Mouse (Mus musculus): Measurements from ENCODE around the gene Stk39. TPM values are rescaled to one million over a fixed set of nuclear protein-coding genes. Genes with fewer than 3 reads are reported as not detected.
A peak's percentile ranks its signal among the peaks of the same experiment; 100 is the strongest.

Stk39 gene
- total RNA-seq, 2 experiments from 2014 or later = 24.1 to 24.3 TPM

DNA sequence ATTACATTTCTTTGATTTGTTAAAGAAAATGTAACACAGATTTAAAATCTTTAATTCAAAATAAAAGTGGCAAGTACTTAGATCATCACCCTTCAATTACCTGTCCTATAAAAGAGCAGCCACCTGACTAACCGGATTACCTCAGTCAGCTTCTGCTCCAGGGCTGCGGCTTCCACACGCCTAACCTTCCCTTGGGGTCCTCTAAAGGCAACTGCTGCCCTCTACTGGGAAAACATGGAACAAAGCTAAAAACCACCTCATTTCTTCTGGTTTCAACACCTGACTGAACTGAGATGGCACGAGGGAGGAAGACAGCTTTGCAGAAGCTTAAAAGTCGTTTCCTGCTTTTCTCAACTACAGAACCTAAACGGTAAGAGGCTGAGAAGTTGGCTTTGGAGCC is 121.4 kb downstream of the Stk39 start:
- peak in 1 of 2 experiments; percentile 32 for DNase-seq (ENCODE audit: low spot score in 2 of 2)

DNA sequence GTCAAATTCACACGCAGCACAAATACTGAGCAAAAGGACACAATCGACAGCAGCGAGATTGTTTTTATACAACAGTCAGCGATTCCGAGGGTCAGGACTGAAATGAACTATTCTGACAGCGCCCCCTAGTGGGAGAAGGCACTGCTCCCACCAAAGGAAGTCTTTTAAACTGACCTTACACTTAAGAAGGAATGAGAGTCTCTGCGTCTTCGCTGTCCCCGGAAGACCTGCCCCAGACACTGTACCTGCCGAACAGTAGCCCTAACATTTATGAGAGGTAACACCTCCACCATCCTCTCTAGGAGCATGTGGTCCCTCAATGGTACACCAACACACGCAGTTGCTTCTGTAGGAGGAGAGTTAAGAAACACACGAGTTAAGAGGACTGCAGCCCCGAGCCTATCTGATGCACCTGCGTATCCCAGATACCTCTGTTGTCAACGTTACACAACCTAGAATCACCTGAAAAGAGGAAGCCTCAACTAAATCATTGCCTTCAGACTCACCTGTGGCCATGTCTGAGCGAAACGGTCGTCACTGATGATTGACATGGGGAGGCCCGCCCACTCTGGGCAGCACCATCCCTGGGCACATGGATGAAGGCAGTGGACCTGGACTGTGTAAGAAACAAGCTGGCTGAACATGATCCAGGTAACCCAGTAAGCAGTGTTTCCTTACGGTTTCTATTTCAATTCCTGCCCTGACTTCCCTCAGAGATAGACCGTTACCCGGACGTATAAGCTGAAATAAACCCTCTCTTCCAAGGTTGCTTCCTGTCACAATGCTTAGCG is 122.3 kb downstream of the Stk39 start:
- peak; percentile 70 to 84 for DNase-seq (ENCODE audit: low spot score in 2 of 2)

DNA sequence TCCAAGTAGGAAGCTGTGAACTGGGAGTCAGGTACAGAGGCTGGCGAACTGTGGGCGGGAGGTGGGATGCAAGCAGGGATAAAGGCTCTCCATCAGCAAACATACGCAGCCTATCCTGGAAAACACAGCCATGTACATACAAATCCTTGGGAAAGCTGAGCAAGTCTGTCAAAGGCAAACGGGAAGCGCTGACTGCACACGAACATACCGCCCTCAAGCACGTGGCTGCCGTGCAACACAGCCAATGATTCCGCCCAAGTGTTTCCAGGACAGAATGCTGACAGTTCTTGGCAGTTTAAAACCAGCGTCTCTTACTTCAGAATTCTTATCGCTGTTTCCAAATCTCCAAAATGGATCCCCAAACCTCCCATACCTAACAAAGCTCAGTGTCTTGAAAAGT is 123.1 kb downstream of the Stk39 start:
- no peak for DNase-seq (ENCODE audit: low spot score in 2 of 2)

DNA sequence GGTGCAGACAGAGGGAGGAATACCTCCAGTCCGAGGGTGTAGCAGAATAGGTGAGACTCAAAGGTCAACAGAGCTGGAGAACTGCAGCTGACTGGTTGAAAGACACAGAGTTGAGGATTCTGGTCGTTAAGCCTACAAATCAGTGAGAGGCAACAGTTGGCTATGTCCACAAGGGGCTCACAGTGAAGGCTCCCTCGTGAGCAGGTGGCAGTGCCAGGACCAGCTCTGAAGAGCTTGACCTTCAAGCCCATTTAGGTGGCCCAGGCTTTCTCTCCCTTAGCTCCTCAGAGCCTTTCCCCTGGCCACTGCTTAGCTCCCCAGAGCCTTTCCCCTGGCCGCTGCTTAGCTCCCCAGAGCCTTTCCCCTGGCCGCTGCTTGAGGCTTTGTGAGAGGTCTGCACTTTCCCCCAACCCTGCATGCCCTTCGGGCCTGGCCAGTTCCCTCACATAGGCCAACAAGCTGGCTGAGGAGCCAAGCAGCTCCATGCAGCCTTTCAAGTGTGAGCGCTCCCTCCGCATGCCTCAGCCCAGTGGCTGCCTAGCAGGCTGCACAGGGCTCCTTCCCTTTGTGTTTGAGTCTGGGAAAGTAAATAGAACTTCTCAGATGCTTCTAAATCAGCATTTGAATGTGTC is 125.3 kb downstream of the Stk39 start:
- DNase-seq (ENCODE audit: low spot score in 2 of 2) = no peak

DNA sequence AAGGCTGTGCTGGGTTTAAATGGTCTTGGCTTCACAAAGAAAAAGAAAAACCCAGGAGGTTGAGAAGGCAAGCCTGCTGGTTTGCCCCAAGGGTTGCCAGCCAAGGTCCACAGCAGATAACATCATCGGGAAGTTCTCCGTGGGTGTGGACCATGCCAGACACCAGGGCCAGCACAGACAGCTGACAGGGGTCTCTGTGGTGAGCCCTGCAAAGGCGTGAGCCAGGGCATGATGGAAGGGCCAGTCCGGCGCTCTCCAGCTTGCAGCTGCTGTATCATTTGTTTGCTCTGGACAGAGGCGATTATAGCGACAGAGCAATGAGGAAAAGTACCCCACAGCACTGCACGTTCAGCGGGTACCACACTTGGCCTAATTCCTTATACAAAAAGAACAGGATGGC is 126.8 kb downstream of the Stk39 start:
- DNase-seq (ENCODE audit: low spot score in 2 of 2) = no peak

DNA sequence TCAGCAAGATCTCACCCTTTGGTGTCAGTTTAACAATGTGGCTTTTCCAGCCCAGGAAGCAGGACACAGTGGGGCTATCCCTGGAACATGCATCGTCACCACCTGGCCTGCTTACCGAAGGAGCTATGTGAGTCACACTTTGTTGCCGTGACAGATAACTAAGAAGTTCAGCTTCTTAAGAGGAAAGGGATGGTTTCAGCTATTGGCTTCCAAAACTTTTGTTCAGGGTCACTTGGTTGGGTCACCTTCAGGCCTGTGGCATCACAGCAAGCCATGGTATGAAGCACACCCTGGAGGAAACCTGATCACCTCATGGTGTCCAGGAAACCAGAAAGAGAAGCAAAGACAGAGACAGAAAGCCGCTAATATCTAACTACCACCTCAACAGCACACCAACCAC is 128.3 kb downstream of the Stk39 start:
- no peak for DNase-seq (ENCODE audit: low spot score in 2 of 2)

DNA sequence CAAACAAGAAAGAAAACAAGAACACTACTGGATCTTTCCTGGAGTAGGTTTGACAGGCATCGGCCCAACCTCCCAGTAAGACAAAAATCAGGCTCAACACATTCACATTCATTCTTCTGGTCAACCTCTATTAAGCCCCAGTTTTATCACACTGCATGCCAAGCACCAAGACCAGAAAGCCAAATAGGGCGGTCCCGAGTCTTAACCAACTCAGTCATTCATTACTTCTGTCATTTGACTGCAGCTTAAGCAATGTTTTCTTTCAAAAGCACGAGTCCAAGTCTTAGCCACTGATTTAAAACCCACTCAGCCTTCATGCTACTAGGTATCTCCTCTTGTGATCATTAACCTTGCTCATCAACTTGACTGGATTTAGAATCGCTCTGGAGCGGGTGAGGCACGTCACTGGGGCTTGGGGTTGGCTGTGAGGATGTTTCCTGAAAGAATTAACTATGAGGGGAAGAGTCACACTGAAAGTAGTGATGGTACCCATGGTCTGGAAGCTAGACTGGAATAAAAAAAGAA is 129.9 kb downstream of the Stk39 start:
- DNase-seq (ENCODE audit: low spot score in 2 of 2) = no peak

DNA sequence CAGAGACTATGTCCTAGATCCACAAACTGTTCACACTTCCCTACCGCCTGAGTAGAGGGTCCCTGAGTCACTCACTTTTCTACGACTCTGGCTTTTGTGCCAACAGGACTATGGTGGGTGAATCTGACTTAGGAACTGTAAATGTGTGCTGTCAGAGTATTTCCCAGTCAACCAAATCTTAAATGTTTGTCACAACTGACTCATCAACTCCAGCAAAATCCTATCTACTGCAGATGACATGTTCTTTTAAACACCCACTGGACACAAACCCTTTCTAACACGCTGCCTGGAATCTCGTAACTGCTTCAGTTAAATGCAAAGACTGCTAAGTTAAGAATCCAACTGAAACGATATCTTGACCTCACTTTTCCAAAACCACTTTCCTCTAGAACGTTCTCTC is 135.2 kb downstream of the Stk39 start:
- DNase-seq (ENCODE audit: low spot score in 2 of 2) = no peak

DNA sequence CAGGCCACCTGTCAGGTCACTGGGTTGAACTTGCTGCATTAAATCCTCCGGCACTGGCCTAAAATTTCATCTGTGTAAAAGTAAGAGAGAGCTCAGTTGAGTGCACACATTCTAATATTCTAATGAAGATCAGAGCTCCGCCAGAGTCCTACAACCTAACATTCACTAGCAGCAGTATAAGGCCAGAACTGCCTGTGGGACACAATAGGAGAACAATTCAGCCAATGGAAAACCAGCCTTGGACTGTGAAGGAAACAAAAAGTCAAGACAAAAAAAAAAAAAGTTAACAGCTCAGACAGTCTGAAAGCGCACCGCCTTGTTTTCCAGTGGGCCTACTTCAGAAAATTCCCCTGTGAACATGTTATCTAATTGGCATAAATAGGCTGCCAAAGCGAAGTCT is 137.1 kb downstream of the Stk39 start:
- DNase-seq (ENCODE audit: low spot score in 2 of 2) = no peak

DNA sequence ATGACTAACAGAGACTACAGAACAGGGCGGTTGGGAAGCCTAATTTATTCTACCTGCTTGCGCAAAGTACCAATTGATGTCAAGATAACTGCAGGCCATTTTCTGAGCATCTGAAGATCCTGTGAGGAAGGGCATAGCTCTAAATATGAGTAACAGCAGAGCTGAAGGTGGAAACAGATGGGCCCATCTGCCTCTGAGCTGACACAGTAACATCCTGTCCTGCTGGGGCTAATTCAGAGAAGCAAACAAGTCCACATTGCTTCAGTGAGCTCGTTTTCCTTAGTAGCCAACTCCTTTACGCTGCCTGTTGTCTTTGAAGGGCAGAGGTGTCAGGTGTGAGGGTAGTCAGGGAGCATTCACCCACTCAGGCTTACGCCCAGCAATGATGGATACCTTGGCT is 146.8 kb downstream of the Stk39 start:
- DNase-seq (ENCODE audit: low spot score in 2 of 2) = no peak

DNA sequence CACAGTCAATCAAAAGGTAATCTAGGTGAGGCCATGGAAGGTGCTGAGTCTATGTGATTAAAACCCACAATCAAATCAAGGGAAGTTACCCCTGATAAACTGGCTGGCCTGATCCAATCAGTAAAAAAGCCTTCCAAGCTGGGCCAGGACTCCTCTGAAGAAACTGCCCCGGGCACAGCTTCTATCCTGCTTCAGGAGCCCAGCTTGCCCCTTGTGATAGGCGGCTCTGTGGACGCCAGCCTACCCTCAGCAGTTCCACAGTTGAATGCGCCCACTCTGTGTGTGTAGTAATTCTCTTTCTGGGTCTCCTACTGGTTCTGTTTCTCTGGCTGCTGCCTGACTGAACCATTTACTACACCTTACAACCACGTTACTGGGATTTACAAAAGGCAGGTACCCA is 150.8 kb downstream of the Stk39 start:
- no peak for DNase-seq (ENCODE audit: low spot score in 2 of 2)

DNA sequence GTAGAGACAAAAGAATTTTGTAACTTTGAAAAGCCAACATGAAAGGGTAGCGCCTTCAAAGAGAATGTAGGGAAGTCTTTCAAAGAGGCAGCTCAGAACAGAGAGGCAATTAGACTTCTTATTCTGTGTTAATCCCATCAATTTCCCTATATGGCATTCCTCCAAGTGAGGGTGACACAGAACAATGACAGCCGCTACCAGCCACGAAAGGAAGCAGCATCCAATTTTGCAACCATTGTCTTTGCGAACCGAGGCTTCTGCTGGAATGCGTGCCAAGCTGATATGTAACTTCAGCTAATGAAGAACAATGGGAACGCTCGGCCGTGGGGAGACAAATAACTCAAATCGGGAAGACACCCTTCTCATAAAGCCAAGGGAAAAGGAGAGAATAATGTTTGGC is 151.4 kb downstream of the Stk39 start:
- DNase-seq (ENCODE audit: low spot score in 2 of 2) = no peak

DNA sequence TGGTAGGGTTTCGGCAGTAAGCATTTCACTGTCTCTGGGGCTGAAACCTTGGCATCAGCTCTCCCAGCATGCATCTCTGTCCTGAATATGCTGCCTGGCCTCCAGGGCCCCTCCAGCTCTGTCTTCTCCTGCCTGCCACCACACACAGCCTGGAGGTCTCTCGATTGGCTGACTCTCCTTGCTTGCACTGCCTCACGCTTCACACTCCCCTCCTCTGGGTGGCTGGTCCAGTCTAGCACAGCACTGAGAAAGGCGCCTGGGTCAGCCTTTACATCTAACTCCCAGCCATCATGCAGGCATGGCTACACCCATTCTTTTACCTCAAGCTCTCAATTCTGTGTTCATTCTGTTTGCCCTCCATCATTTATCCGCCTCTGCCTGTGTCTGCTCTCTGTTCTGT is 153.6 kb downstream of the Stk39 start:
- DNase-seq (ENCODE audit: low spot score in 2 of 2) = no peak

DNA sequence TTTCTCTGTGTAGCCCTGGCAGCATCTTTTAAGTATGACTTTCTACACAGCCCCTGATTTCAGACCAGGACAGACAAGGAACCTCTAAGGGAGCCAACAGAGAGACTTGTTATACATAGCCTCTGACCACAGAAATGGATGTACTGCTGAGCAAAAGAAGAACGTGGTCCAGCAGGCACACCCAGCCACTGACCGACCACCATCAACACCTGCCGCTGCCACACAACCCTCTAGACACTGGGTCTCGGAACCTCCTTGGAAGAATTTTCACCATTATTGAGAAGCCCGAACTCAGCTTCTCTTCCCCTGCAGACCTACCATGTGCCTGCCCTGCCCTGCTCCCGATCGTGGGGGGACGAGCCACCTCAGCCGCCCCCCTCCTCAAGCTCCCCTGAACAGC is 154.2 kb downstream of the Stk39 start:
- no peak for DNase-seq (ENCODE audit: low spot score in 2 of 2)

DNA sequence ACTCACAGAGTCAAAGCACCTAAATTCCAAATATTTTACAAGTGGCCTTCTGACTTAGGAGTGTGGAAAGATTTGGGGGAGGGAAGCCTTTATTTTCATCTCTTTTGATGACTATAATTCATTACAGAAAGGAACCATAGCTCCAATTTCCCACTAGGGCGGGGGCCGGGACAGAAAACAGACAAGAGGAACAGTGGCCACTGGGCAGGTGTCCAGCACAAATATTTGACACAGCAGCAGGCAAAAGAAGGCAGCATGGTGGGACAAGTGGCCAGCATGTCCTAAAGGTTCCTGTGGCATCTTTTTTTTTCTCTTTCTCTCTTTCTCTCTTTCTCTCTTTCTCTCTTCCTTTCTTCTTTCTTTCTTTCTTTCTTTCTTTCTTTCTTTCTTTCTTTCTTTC is 154.6 kb downstream of the Stk39 start:
- DNase-seq (ENCODE audit: low spot score in 2 of 2) = no peak

DNA sequence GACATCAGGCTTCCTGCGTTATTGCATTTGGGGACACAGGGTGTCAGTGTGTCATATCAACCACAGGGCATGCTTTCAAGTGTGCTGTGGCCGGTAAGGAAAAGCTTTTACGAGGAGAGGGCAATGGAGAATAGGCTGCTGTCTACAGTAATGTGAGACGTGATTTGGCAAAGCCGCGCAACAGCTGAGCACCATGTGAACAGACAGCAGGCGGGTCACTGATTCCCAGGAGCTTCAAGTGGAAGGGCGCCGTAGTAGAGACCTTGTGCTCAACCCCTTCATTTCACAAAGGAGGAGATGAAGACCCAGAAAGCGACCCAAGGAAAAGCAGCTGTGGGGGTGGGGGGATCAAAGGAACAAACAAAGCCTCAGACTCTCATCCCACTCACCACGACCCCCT is 156.8 kb downstream of the Stk39 start:
- peak in 1 of 2 experiments; percentile 39 for DNase-seq (ENCODE audit: low spot score in 2 of 2)

DNA sequence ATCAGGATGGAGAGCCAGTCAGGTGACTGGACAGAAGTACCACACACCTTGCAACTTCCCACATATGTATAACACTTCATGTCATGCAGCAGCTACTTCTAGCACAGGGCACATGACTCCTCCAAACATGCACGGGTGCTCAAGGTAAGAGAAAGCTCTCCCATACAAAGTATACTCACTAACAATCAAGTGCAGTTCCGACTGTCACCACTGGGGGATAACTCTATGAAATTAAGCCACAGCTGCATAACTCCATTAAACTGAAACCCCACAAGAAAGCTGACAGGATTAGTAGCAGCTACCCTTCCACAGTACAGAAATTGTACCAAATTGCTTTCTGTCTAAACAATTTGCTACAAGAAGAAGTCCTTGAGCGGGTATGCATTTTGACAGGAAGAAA is 161.9 kb downstream of the Stk39 start:
- DNase-seq (ENCODE audit: low spot score in 2 of 2) = no peak

DNA sequence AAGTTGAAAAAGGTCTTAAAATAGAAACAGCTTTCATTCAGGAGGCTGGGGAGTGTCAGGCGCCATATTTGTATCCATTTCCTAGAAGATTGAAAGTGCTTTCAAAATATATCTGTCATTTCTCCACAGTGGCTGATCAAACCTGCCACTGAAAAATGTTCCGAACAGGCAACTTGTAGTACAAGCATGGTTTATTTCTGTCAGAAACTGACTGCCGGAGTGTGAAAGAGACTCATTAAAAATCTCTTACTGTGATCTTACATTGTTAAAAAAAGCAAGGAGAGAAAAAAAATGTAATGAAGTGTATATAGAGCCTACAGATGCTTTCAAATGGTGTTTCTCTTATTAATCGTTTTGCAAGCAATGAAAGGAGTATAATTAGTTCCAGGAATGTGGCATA is 165.5 kb downstream of the Stk39 start:
- no peak for DNase-seq (ENCODE audit: low spot score in 2 of 2)

DNA sequence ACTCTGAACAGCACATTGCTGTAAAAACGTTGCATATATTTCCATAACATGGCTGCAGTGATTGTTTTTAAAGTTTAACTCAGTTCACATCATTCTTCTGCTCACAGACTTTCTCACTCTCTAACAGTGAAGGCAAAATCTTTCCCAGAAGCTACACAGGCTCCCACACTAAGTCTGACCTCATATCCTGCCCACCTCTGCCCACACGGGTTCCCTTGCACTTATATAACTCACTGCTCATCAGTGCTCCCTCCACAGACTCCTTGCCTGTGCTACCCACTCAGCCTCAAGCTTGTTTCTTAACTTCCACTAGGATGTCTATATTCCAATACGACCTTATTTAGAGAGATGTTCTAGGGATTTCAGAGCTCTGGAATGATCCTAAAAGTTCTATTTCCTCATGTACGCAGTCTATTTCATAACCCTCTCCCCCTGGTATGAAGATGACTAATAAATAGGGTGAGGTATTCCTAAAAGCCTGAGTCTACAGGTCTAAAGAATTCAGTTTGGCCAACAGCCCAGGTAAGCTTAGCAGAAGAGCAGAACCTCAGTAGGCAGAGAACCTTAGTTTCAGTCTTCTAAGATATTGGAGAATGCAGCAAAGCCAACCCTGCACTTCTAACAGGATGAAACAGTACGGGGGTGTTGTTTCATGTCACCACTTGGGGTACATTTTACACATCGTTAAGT is 167.2 kb downstream of the Stk39 start:
- no peak for DNase-seq (ENCODE audit: low spot score in 2 of 2)

DNA sequence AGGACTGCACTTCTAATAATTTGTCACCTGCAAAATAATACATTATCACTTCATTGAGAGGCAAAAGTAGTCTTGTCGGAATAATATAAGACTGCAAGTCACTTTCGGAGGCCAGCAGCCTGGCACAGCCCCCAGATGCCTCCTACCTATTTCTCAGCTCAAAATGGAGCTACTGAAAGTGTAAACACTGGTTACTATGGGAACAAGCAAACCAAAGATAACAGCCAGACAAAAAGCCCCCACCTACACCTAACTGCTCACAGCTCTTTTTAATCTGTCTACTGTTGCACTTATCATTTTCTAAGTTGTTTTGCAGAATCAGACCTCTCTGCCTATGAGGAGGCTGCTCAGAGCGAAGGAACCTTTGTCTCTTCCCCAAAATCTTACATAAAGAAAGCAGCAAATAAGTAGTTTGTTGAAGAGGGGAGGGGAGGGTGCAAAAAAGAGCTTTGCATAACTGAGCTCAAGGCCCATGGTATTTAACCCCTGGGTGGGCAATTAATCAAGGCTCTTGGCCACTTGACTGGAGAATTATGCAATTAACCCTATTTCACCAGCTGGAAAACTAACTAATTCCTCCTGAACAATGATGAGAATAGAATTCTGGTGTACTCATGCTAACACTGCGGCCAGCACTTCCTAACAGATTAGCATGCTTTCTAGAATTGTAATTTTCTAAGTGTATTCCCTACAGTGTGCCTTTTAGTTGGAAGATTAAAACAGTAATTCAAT is 170.1 kb downstream of the Stk39 start:
- no peak for DNase-seq (ENCODE audit: low spot score in 2 of 2)

DNA sequence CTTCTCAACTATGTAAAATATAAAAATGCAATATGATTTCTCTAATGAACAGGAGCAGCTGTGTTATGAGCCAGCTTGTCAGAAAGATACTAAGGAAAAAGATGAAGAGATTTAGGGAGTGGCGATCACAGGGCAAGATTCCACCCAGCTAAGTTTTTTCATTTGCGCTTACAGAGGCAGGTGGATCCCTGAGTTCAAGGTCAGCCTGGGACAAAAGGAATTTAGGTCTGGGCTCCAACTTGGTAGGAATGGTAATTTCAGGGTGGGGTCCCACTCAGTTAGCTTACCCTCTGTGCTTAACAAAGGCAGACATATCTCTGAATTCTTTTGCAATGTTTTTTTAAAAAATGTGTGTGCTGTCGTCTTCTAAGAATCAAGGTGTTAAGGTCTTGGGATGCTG is 173.7 kb downstream of the Stk39 start:
- DNase-seq (ENCODE audit: low spot score in 2 of 2) = no peak

DNA sequence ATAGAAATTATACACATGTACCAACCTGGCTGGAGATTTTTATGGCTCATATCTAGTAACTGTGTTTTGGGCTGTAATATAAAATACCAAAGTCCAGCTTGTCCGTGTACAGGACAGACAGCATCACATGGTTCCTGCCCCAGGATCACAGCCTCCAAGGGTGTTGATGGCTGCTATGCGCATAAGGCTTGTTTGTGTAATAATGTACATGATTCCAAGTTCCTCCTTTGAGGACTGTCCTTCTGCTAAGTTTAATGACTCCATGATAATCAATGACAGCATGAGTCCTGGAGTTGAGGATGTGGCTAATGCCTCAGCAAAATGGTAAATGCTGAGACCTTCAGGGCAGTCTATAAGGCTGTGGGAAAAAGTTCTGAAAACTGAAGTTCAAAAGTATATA is 174.1 kb downstream of the Stk39 start:
- no peak for DNase-seq (ENCODE audit: low spot score in 2 of 2)

Measured in gastrocnemius, postnatal 4 days (tissue).